Mouse (Mus musculus): Measurements from ENCODE around the gene Gm38655.

GRCm38 (mm10) chr17:25175411-25175810 is at the start of gene Gm38655:
- TF ChIP-seq CTCF (IDR thresholded peaks at IDR 0.05; ENCODE audit: low read depth) (no peak), EP300 (IDR thresholded peaks at IDR 0.05; ENCODE audit: low read depth) (no peak)
